Mouse (Mus musculus) olfactory bulb, adult 2 months (tissue): Measurements from ENCODE around the gene Lpar1. TPM values are rescaled to one million over a fixed set of nuclear protein-coding genes. Genes with fewer than 3 reads are reported as not detected.

Experiments used
- H3K27ac ChIP-seq: fragments of 200-500 bp; 2 replicates; pipeline ENCODE4 v1.5.1; 2012; ENCODE audit warnings: low read depth, low read length; ENCODE audit not compliant: insufficient read depth
- H3K4me1 ChIP-seq: fragments of 200-500 bp; 2 replicates; pipeline ENCODE4 v1.6.1; 2012; ENCODE audit warnings: low read length; ENCODE audit not compliant: control insufficient read depth, insufficient read depth
- H3K4me3 ChIP-seq: fragments of 200-500 bp; 2 replicates; pipeline ENCODE4 v1.5.1; 2012; ENCODE audit warnings: mild to moderate bottlenecking, low read depth, low read length, moderate library complexity; ENCODE audit not compliant: insufficient read depth
- CTCF ChIP-seq: fragments of 200-500 bp; IDR thresholded peaks from 2 replicates; pipeline ENCODE4 v1.5.1; 2012; ENCODE audit warnings: low read depth, mild to moderate bottlenecking, low read length, moderate library complexity; ENCODE audit not compliant: insufficient read depth
- POLR2A ChIP-seq: fragments of 200-500 bp; IDR thresholded peaks from 2 replicates; pipeline ENCODE4 v1.6.1; 2012; ENCODE audit warnings: mild to moderate bottlenecking, low read depth, low read length, moderate library complexity; ENCODE audit not compliant: insufficient read depth
- WGBS: fragments of 180-500 bp; shearing (Covaris S2); methylation state at CpG from one replicate; pipeline ENCODE4 v1.1.7; 2018; 5-methylcytosine and 5-hydroxymethylcytosine counted together
- polyA plus RNA-seq: library from polyadenylated mRNA; stranded (reverse); fragments of >200 nt; gene quantifications from 2 replicates; pipeline ENCODE4 v1.2.4, GENCODE M21; 2012; ENCODE audit warnings: low replicate concordance; ENCODE audit not compliant: missing spikeins, insufficient read depth, insufficient read length

The Lpar1 gene
- polyA plus RNA-seq, 1 experiment = not detected

GRCm38 (mm10) chr4:58504250-58504649 is 49.4 kb downstream of the Lpar1 start:
- no peak overlapping the region for H3K4me3 ChIP-seq
- H3K27ac ChIP-seq = no peak overlapping the region
- WGBS = 91% methylated on average over 2 of the region's 2 CpGs
- peaks cover 4% of the 10 kb centered on the region for H3K4me1 ChIP-seq
- TF ChIP-seq CTCF (no peak), POLR2A (no peak)

- Histone ChIP-seq H3K27ac (no peak overlapping the region), H3K4me1 (peaks cover 4% of the 10 kb centered on the region; the same call in 1 of the 2 replicates), H3K4me3 (no peak overlapping the region)
- 80% methylated on average over 21 of the region's 21 CpGs for WGBS
- TF ChIP-seq CTCF = no peak
- no peak for TF ChIP-seq POLR2A
These were observed 52.5 kb downstream of the Lpar1 start for GRCm38 (mm10) chr4:58501012-58501777.

DNA sequence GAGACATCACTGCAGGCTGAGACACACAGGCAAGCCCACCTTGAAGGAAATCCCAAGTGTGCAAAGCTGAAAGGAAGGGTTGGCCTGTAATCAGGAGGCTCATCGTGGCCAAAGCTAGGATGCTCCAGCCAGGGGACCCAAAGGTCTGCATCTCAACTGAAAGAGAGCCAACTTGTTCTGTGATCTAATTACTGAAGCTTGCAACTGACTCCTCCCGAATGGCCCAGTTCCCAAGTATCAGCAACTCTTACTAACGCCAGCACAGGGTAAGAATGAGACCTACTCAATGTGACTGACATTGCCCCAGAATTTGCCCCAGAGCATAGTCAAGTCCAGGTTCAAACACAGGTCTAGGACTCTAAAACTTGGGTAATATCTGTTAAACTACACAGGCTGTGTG is 53.9 kb downstream of the Lpar1 start:
- 49% methylated on average over 3 of the region's 3 CpGs for WGBS
- Histone ChIP-seq H3K27ac (no peak overlapping the region), H3K4me3 (no peak overlapping the region), H3K4me1 (peaks cover 4% of the 10 kb centered on the region; the same call in 1 of the 2 replicates)
- TF ChIP-seq CTCF (no peak), POLR2A (no peak)

DNA sequence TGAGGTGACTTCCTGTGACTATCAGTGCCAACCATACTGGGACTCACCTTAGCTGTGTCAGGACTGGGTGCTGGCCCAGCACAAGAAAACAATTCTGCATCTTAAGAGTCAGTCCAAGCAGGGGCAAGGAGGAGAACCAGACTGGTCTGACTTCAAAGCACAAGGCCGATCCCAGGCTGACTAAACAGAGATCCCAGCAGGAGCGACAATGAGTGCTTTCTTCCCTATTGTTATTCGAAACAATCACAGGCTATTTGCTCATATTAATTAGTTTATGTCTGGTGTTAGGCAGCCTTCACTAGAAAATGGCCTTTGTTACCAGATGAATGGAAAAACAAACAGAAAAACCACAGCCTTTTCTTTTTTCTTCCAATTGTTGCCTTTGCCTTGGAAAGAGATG is 54.5 kb downstream of the Lpar1 start:
- Histone ChIP-seq H3K4me3 (no peak overlapping the region), H3K27ac (no peak overlapping the region), H3K4me1 (peaks cover 4% of the 10 kb centered on the region; the same call in 1 of the 2 replicates)
- TF ChIP-seq CTCF (no peak), POLR2A (no peak)
- WGBS = 80% methylated on average over 3 of the region's 3 CpGs

- Histone ChIP-seq H3K27ac (no peak overlapping the region), H3K4me1 (peaks cover 4% of the 10 kb centered on the region; the same call in 1 of the 2 replicates), H3K4me3 (no peak overlapping the region)
- 80% methylated on average over 6 of the region's 6 CpGs for WGBS
- no peak for TF ChIP-seq CTCF
- no peak for TF ChIP-seq POLR2A
These were observed 55.0 kb downstream of the Lpar1 start for GRCm38 (mm10) chr4:58498734-58499133.

DNA sequence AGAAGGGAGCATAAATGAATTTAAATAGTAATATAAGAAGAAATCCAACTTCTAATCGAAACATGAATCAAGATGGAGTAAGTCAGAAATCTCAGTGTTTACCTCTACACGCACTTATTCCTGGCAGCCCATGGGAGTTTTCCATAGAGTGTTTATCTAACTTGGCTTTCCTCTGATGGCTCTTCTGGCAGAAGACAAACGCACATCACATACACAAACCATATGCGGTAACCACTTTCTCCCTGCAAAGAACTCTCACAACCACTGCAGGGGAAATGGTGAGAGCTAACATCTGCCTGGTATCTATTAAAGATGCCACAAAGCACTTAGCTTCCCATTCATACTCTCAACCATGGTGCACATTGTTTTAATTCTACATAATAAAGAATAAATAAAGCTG is 56.4 kb downstream of the Lpar1 start:
- Histone ChIP-seq H3K4me1 (peaks cover 4% of the 10 kb centered on the region; the same call in 1 of the 2 replicates), H3K4me3 (no peak overlapping the region), H3K27ac (no peak overlapping the region)
- TF ChIP-seq POLR2A (no peak), CTCF (no peak)
- 90% methylated on average over 4 of the region's 4 CpGs for WGBS

DNA sequence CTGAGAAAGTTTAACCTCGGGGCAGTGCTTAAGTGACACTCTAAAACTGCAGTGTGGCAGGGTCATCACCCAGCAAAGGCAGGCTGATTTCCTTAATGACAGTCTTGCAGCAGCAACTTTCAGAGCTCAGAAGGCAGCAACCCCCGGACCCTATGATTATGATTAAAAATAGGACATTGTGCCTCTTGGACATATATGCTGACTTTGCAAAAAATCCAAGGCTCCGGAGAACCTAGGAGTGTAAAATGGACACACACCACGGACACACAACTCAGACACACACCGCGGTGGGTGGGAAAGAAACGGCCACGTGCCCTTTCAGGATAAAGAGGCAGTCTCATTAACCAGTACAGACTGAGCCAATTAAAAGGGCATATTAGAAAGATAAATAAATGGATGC is 57.0 kb downstream of the Lpar1 start:
- 54% methylated on average over 8 of the region's 8 CpGs for WGBS

GRCm38 (mm10) chr4:58491742-58492141 is 62.0 kb downstream of the Lpar1 start:
- TF ChIP-seq POLR2A = no peak
- TF ChIP-seq CTCF = no peak
- WGBS = 75% methylated on average over 3 of the region's 3 CpGs

More for the DNA sequence above, 57.0 kb downstream of the Lpar1 start:
- TF ChIP-seq POLR2A (no peak), CTCF (no peak)
- Histone ChIP-seq H3K27ac (no peak overlapping the region), H3K4me3 (no peak overlapping the region), H3K4me1 (peaks cover 4% of the 10 kb centered on the region; the same call in 1 of the 2 replicates)

DNA sequence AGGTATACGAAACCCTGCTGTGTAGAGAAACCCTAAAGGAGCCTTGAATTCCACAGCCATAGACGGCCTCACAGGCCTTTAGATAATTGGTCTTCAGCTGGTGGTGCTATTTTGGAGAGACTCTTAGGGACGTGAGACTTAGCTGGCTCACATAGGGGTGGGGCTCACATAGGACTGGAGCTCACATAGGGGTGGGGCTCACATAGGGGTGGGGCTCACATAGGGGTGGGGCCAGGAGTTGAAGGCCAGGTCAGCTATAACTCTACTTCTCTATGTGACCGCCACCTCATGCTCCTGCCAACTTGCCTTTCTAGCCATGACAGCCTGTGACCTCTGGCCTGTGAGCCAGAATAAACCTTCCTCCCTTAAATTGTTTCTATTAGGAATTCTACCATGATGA is 63.3 kb downstream of the Lpar1 start:
- Histone ChIP-seq H3K27ac (no peak overlapping the region), H3K4me3 (no peak overlapping the region), H3K4me1 (no peaks in the 10 kb centered on the region)
- TF ChIP-seq CTCF (no peak), POLR2A (no peak)
- 90% methylated on average over 4 of the region's 4 CpGs for WGBS

More at GRCm38 (mm10) chr4:58491742-58492141, 62.0 kb downstream of the Lpar1 start:
- Histone ChIP-seq H3K4me1 (peaks cover 2% of the 10 kb centered on the region; the same call in 1 of the 2 replicates), H3K4me3 (no peak overlapping the region), H3K27ac (no peak overlapping the region)
